Comparison of ENCODE assay signal across 8 mouse cellular contexts in genomic region chr1:166048230-166048911, GRCm38 (mm10). TPM values are rescaled to one million over a fixed set of nuclear protein-coding genes. Genes with fewer than 3 reads are reported as not detected.
DNase-seq lines count a peak whose midpoint lies in the region; ATAC-seq and TF ChIP-seq lines count a peak whose summit lies in the region.

No protein-coding gene starts in this region.

- WGBS in embryonic facial prominence, embryonic 15.5 days = under 1% methylated on average over 23 of the region's 23 CpGs
- 1% methylated on average over 23 of the region's 23 CpGs for WGBS in intestine, embryonic 15.5 days
- 1% methylated on average over 23 of the region's 23 CpGs for WGBS in thymus, adult 2 months

- peaks cover 35% of the 10 kb centered on the region for H3K4me1 ChIP-seq in embryonic facial prominence, embryonic 15.5 days
- H3K4me1 ChIP-seq in intestine, embryonic 15.5 days (replicated peaks) = peaks cover 19% of the 10 kb centered on the region
- H3K4me1 ChIP-seq in thymus, adult 2 months (replicated peaks; ENCODE audit: control insufficient read depth, insufficient read depth, low read length) = peaks cover 18% of the 10 kb centered on the region

- H3K4me2 ChIP-seq in embryonic facial prominence, embryonic 15.5 days (replicated peaks) = peak overlapping the region; percentile 75
- peak overlapping the region; percentile 93 for H3K4me2 ChIP-seq in intestine, embryonic 15.5 days (replicated peaks)

- no peaks in the 10 kb centered on the region for H3K9me3 ChIP-seq in embryonic facial prominence, embryonic 15.5 days (replicated peaks)
- H3K9me3 ChIP-seq in intestine, embryonic 15.5 days = no peaks in the 10 kb centered on the region

- ATAC-seq in embryonic facial prominence, embryonic 15.5 days (ENCODE audit: insufficient number of reproducible peaks, low FRiP score, low TSS enrichment, low read depth) = no peak
- peak; percentile 41 for ATAC-seq in intestine, embryonic 15.5 days
- ATAC-seq in megakaryocyte progenitor cell, adult 5-6 weeks (replicated peaks; ENCODE audit: poor library complexity) = peak; percentile 59

- no peak overlapping the region for H3K27ac ChIP-seq in gastrocnemius, adult 2 months
- no peak overlapping the region for H3K27ac ChIP-seq in embryonic facial prominence, embryonic 15.5 days (replicated peaks)
- no peak overlapping the region for H3K27ac ChIP-seq in intestine, embryonic 15.5 days
- H3K27ac ChIP-seq in thymus, adult 2 months (ENCODE audit: control insufficient read depth, insufficient read depth, low read length) = peak overlapping the region; percentile 67

- no peak for TF ChIP-seq CTCF in gastrocnemius, adult 2 months (IDR thresholded peaks at IDR 0.05)
- no peak for TF ChIP-seq CTCF in thymus, adult 2 months (IDR thresholded peaks at IDR 0.05; ENCODE audit: borderline replicate concordance, control insufficient read depth, extremely low read depth, insufficient read depth, low read length, poor library complexity)

- H3K4me3 ChIP-seq in gastrocnemius, adult 2 months = peak overlapping the region; percentile 72
- peak overlapping the region; percentile 41 for H3K4me3 ChIP-seq in embryonic facial prominence, embryonic 15.5 days (replicated peaks)
- H3K4me3 ChIP-seq in intestine, embryonic 15.5 days (replicated peaks) = peak overlapping the region; percentile 40
- peak overlapping the region; percentile 87 for H3K4me3 ChIP-seq in thymus, adult 2 months (ENCODE audit: control insufficient read depth, insufficient read depth, low read length)

- intact Hi-C loops in gastrocnemius, adult 2 months (cut with DNase I) = no loop called here

- peaks cover 16% of the 10 kb centered on the region; the same call in 1 of the 2 replicates for H3K27me3 ChIP-seq in embryonic facial prominence, embryonic 15.5 days
- no peaks in the 10 kb centered on the region for H3K27me3 ChIP-seq in intestine, embryonic 15.5 days (replicated peaks)
- H3K27me3 ChIP-seq in thymus, adult 2 months (ENCODE audit: control insufficient read depth, insufficient read depth, low read length) = no peaks in the 10 kb centered on the region

- no peak for TF ChIP-seq POLR2A in thymus, adult 2 months (IDR thresholded peaks at IDR 0.05; ENCODE audit: control insufficient read depth, extremely low read depth, insufficient read depth, low read length, poor library complexity)

- H3K36me3 ChIP-seq in embryonic facial prominence, embryonic 15.5 days = no peaks in the 10 kb centered on the region
- no peaks in the 10 kb centered on the region for H3K36me3 ChIP-seq in intestine, embryonic 15.5 days
- H3K36me3 ChIP-seq in thymus, adult 2 months (ENCODE audit: control insufficient read depth, insufficient read depth, low read length) = no peaks in the 10 kb centered on the region

- DNase-seq in gastrocnemius, adult 2 months = no peak
- no peak for DNase-seq in gastrocnemius, postnatal 25 days
- peak; percentile 49 to 65 for DNase-seq in CD8-positive naive resting alpha-beta T cell, adult 2 months (ENCODE audit: low read depth in 2 of 2, low spot score in 2 of 2)
- DNase-seq in thymus, adult 2 months = peak; percentile 38
- no peak for DNase-seq in right cerebral cortex, postnatal 4 days

- H3K9ac ChIP-seq in embryonic facial prominence, embryonic 15.5 days = no peak overlapping the region; the same call in 1 of the 2 replicates
- H3K9ac ChIP-seq in intestine, embryonic 15.5 days = peak overlapping the region; percentile 14

RNA-seq across cellular contexts. Expression of gene Pou2f1, which starts 45.9 kb away (rescaled TPM):
- 1 to 10 TPM; 6.6 to 8.6 TPM for total RNA-seq in gastrocnemius, adult 2 months (2021)
- total RNA-seq in gastrocnemius, postnatal 25 days (2021) = 1 to 10 TPM; 4.8 to 6.3 TPM
- 10.7 and 11.3 TPM in 2 replicates for polyA plus RNA-seq in embryonic facial prominence, embryonic 15.5 days (2015; fragmentation: Nextera tagmentation; extraction: Ambion mirVana)
- polyA plus RNA-seq in intestine, embryonic 15.5 days (2015; fragmentation: Nextera tagmentation; extraction: Ambion mirVana) = 10.0 and 10.1 TPM in 2 replicates
- total RNA-seq in megakaryocyte progenitor cell, adult 5-6 weeks (2015) = 23.9 and 28.5 TPM in 2 replicates
- total RNA-seq in megakaryocyte progenitor cell, adult 5-6 weeks (2017) = 17.3 and 23.5 TPM in 2 replicates
- 39.7 and 53.4 TPM in 2 replicates for polyA plus RNA-seq in thymus, adult 2 months (2012; rRNA removed)

Comparison
In these comparisons a context has a peak if more than half of its experiments do, and no peak if none do; other contexts are left out.
1. DNase-seq: peak in CD8-positive naive resting alpha-beta T cell, adult 2 months (2 of 2) and thymus, adult 2 months (single experiment); none in gastrocnemius, adult 2 months (single experiment), gastrocnemius, postnatal 25 days (single experiment) and right cerebral cortex, postnatal 4 days (single experiment).
2. Peak in every context shown above with its lines, with median percentiles within 50 percentile points of each other: H3K4me3 ChIP-seq.